Mouse (Mus musculus): ENCODE measurements around the gene 1500011B03Rik.
"Not testable (repeated sequence)": the region's sequence is repeated elsewhere in the genome, so short reads cannot be mapped to it uniquely, and the experiment has no call there.

Gene 1500011B03Rik

DNA sequence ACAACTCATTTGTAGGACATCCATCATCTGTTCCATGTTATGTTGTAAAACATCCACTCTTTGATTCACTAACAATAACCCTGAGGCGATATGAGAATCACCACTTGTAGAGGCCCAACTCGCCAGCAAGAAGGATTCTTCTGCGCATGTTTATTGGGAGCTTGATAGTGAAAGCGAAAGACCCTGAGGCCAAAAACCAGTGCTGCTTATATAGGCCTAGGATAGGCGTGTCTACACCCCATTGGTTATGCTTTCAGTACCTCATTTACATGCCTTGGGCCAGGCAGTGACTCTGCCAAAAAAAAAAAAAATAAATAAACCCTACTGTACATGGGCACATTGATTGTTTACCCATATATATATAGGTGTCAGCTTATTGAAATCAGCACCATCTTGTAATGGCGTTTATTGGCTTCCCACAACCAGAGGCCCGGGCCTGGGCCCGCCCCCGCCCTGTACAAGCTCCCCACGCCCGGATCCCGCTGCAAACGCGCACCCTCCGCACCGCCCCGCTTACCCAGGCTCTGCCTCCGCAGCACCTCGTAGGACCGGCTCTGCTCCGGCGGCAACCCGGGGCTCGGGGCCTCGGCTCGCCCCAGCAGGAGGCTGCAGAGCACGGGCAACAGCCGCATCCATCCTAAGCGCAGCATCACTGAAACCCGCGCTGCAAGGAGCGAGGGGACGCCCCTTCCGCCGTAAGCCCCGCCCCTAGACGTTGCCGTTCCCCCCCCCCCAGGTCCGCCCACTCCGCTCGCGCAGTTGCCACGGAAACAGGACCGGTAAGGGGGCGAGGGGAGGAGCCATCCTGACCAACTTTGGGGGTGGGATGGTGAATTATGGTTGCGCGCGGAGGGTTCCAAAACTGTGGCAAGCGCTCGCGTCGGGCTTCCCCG is at the start of gene 1500011B03Rik:
TSS of gene 1500011B03Rik (minus strand) at position 673 of the 893 bp plus-strand sequence.
- DNase-seq (ENCODE audit: low spot score), result peak; percentile 67

DNA sequence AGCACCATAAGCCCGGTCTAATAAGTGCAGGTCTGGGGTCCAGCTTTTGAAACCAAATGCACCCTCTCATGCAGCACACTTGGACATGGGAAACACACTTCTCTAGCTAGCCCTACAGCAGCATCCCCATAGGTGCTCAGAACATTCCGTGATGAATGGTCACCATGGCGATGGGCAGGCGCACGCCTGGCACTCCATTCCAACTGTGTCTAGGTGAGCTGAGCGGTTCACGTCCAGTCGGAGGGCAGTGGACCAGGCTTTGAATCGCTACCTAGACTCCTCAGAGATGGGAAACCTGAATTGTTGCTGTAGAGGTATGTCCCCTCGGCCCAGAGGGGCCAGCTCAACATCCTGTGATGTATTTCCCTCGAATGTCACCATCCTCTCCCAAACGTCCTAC is 42.0 kb upstream of the 1500011B03Rik start:
- DNase-seq (ENCODE audit: low spot score), result no peak

DNA sequence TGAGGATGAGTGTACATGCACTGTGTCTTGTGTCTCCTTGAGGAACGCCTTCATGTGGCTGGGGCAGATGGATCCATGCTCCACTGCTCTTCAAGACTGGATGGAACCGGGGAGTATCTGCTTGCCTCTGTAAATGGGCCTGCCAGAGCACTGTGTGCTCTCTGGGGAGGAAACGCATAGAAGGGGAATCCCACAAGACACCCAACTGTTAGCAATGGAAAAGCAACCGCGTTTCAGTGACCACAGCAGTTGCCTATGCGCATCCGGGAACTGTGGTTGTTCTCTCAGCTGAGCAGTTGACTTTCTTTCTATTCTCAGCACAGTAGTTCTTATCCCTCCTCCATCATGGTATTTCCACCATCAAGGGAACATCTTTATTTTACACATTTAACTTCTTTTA is 41.5 kb upstream of the 1500011B03Rik start:
- no peak for DNase-seq (ENCODE audit: low spot score)

DNA sequence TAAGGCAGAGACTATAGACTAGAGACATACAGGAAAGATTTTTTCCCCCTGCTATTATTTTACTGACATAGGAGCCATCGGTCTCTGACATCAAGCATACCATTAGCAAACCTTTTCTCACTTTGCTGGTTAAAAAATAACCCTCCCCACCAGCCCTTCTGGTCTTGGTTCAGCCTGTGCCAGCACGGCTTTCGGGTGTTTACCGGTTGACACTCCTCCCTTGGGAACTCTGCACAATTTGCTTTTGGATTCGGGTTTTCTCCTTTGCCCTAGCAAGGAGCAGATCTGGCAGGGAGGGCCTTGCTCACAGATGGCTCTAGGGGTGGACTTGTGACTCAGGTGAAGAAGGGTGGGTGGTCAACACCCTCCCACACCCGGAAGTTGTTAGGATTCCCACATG is 38.5 kb upstream of the 1500011B03Rik start:
- DNase-seq (ENCODE audit: low spot score), result no peak

DNA sequence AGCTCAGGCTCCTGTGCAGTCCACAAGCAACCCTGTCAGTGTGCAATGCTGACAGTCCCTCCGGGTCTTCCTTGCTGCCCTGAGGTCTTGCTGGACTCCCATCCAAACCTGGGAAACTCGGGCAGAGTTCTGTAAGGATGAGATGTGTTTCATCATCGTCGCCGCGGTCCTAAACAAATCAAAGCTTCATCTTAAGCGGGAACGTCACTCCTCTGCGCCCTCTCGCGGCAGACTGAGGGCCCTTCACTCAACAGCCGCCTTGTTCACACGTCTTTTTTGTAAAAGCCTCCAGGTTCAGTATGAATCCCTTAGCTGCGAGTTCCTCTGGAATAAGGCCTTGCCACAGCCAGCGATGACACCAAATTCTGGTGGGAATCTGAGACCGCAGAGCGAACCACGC is 36.0 kb upstream of the 1500011B03Rik start:
- DNase-seq (ENCODE audit: low spot score), result peak; percentile 73

DNA sequence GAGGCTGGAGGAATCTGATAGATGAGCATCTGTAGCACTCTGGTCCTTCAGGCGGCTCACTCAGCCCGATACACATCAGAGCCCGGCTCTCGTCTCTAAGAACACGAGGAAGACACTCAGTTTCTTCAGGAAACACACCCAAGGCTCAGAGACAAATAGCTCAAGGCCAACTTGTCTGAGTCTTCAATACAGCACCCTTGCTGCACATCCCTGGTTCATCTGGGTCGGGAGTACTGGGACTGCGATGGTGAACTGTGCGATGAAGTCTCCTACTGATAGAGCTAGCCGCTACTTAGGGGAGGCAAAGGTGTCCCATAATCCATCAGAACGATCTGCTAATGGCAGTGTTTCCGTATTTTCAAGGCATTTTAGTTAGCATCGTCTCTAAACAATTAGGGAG is 35.3 kb upstream of the 1500011B03Rik start, which contains the start of gene Gm9936:
TSS of gene Gm9936 (minus strand) at position 101 of the 400 bp plus-strand sequence.
- no peak for DNase-seq (ENCODE audit: low spot score)

DNA sequence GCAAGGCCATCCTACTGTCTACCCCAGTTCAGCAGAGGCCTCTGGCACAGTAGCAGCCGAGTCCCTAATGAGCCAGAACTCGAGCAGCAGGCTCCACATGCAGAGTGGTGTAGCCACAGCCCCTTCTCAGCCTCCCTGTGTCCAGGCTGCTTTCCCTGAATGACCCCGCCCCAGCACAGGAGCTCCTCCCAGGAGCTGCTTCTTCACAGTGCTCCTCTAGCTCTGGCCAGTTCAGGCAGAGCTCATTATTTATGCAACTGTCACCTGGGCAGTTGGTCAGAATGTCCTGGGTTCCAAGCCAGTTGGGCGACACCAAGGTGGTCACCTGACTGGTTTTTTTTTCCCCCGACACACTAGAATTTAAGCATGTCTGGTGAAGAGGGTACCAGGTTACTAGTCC is 30.1 kb upstream of the 1500011B03Rik start, which contains the start of gene 4930519G04Rik:
TSS of gene 4930519G04Rik (plus strand) at position 301 of the 400 bp plus-strand sequence.
- DNase-seq (ENCODE audit: low spot score), result not testable (repeated sequence)

DNA sequence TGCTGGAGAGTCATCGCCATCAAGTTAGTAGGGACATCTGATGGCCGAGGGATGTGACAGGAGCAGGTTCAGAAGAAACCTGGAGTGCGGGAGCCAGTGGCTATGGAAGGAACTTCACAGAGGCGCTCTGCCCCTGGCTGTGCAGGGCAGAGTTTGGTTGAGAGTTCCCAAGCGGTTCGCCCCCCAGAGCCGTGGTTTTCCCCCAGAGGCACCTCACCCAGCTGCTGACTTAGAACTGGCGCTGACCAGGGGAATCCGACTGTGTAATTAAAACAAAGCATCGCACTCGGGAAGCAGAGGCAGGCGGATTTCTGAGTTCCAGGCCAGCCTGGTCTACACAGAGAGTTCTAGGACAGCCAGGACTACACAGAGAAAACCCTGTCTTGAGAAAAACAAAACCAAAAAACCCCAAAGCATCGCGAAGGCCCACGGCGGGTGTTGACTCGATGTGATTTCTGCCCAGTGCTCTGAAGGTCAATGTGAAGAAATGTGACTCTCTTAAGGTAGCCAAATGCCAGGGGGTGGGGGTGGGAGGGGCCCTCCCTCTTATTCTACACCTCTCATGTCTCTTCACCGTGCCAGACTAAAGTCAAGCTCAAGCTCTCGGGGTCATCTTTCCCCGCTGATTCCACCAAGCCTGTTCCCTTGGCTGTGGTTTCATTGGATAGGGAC is 28.4 kb upstream of the 1500011B03Rik start:
- DNase-seq (ENCODE audit: low spot score), result no peak

DNA sequence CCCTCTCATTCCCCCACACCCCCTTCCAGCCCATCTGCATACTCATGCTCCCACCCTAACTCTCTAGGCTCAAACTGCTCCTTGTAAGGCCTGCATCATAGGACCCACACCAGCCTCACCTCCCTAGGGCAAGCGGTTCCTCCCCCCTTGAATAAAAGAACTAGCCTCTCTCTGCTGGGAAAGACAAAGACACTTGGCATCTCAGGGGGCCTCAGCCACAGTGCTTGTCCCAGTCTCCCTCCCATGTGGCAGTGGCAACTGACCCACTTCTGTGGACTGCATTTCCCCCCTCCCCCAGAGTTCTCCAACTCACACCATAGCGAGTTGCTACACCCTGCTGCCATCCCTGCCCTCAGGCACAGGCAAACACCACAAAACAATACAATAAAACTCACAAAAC is 21.1 kb upstream of the 1500011B03Rik start:
- DNase-seq (ENCODE audit: low spot score), result not testable (repeated sequence)

DNA sequence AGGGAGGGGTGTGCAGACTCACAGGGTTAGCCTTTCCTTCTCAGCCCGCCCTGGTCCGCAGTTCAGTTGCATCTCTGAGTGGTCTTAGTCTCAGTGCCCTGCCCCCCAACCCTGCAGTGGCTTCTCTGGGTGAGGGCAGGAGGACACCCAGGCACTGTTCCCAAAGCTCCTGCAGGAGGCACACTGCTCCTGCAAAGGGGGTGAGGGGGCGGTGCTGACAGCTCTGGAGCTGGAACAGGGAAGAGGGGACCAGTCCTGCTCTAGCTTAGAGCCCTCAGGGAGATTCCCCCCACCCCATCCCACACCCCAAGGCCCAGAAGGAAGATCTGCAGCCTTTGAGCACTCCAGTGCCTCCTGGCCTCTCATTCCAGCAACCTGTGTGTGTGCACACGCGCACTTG is 19.4 kb upstream of the 1500011B03Rik start:
- no peak for DNase-seq (ENCODE audit: low spot score)

DNA sequence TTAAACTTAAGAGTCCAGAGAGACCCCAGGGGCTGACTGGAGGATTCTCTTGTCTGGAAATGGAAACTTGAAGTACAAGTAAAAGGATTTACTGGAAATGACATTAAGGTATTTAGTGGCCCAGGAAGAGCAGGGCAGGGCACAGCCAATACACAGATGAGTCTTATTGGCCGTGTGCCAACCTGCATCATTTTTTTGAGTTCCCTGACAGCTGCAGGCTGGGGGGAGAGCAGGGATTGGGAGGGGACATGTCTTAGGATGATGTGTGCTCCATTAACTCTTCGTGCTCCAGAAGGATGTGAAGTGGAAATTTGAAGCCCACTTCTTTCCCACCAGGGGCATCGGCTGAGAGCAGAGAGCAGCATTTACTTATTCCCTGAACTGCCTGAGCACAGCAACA is 18.9 kb upstream of the 1500011B03Rik start:
- not testable (repeated sequence) for DNase-seq (ENCODE audit: low spot score)

DNA sequence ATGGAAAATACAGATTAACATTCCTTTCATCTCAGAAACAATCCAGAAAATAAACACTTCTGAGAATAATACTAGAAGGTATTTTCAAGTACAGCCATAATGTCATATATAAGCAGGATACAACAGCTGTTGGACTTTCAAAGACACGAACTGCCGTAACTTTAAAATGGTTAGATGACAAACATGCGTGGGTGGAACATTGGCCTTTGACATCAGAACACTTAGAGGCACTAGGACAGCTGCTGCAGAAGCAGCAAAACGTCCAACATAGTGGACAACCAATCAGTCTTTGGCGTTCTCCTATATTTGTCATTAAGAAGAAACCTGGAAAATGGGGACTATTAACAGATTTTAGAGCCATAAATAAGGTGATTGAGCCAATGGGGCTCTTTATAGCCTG is 17.2 kb upstream of the 1500011B03Rik start:
- DNase-seq (ENCODE audit: low spot score), result not testable (repeated sequence)

DNA sequence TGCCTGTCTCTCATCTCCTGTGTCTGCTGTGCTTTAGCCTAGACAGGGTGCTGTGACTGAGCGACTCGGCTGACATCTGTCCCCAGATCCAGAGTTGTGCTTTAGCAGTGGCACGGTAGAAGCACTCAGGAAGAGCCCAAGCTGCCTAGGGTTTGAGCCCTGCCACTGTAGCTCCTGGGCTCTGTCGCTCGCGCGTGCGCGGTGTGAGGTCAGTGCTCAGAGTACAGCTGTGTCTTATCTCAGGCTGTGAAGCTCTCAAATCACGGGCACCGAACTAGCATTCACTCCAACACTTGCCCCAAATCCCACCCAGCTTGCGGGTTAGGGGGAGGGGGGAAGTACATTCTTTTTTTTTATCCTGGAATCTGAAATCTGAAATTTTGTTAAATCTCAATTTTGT is 13.6 kb upstream of the 1500011B03Rik start:
- no peak for DNase-seq (ENCODE audit: low spot score)

DNA sequence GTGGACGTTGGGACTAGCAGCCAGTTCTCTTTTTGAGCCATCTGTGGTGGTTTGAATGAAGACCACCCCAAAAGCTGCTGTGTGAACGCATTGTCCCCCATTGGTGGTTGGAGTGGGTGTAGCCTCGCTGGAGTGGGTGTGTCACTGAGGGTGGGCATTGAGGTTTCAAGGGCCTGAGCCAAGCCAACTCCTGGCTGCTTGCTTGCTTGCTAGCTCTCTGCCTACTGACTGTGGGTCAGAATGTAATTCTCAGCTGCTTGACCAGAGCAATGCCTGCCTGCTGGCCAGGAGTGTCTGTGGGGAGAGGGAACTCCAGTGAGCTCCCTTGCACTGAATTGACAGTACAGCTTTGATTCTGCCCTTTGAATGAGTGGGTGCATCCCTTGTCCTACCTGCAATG is 6.5 kb upstream of the 1500011B03Rik start:
- DNase-seq (ENCODE audit: low spot score), result no peak

DNA sequence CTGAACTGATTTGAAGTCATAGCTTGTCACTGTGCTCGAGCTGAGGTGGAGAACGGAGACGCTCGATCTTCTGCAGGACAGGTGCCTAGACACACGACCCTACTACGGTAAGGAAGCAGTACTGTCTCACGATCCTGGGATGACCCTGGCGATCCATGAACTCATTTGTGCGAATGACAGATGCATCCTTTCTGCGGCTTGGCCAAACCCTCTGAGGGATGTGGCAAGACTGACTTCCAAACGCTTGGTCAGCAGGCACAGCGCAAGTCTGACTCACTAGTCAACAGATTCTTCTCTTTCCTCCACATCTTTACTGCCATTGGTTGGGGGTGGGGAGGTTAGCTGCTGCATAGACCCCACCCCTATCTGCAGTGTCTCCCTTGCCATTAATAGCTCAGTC is 4.2 kb upstream of the 1500011B03Rik start:
- DNase-seq (ENCODE audit: low spot score), result no peak

DNA sequence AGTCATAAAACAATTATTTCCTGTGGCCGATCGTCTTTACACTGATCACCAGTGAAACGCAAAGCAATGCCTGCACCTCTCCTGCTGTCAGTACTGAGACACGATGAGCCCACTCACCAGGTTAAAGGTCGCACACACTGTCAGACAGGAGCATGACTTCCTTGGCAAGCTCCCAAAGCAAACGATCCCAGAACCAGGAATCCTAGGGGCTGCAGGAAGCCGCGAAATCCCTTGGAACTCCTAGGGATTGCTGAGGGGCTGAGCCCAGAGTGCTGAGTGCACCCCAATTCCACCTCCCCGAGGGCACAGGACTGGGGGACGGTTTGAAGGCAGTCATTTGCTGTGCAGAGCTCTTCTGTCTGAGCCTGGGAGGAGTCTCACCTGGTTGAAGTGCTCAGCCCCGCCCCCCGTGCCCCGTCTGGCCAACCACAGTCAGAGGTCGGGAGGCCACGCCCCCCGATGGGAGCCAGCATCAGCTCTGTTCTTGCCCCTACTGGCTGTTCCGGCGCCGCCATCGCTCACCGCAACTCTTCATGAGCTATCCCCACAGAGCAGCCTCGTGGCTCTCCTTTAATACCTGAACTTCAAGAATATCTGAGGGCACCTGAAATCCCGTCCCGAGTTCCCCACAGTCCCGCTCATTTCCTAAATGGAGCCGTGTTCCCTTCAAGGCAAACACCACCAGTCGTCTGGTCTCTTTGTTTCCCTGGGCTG is 2.9 kb upstream of the 1500011B03Rik start:
- peak; percentile 64 for DNase-seq (ENCODE audit: low spot score)

DNA sequence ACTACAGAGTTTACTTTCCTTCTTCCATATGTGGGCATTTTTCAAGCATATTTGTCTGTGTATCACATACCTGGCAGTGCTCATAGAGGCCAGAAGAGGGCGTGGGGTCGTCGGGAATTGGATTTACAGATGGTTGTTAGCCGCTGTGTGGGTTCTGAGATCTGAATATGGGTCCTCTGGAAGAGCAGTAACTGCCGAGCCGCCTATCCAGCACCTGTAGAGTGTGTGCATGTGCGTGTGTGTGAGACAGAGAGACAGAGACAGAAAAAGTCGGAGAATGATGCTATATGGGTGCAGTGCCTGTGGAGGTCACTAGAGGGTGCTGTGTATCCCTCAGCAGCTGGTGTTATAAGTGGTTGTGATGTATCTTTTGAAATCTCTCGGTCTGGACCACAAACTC is 929 bp upstream of the 1500011B03Rik start:
- DNase-seq (ENCODE audit: low spot score), result no peak

DNA sequence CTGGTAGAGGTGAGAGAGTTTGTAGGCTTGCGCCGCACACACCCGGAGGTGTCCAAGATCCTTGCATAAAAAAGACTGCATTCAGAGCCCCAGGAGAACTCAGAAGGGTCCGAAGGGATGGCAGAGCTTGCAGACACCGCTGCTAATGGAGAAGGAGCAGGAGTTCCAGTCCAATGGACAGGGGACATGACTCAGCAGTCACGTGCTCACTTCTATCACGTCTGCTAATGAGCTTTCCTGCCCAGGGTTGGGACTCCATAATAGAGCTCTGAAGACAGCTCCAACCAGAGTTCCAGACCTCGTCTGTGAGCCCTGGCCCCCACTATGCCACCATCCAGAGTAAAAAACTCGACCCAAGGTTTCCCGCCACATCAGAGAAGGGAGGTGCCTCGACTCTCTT is 5.1 kb downstream of the 1500011B03Rik start:
- DNase-seq (ENCODE audit: low spot score), result no peak

DNA sequence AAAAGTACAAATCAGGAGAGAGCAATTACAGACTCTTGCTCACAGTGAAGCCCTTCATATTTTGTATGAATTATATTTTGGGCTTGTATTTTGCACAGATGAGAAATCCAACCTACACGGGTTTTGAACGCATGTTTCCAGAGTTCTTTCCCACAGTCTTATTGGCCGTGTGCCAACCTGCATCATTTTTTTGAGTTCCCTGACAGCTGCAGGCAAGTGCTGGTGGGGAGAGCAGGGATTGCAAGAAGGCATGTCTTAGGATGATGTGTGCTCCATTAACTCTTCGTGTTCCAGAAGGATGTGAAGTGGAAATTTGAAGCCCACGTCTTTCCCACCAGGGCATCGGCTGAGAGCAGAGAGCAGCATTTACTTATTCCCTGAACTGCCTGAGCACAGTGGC is 6.7 kb downstream of the 1500011B03Rik start:
- no peak for DNase-seq (ENCODE audit: low spot score)

DNA sequence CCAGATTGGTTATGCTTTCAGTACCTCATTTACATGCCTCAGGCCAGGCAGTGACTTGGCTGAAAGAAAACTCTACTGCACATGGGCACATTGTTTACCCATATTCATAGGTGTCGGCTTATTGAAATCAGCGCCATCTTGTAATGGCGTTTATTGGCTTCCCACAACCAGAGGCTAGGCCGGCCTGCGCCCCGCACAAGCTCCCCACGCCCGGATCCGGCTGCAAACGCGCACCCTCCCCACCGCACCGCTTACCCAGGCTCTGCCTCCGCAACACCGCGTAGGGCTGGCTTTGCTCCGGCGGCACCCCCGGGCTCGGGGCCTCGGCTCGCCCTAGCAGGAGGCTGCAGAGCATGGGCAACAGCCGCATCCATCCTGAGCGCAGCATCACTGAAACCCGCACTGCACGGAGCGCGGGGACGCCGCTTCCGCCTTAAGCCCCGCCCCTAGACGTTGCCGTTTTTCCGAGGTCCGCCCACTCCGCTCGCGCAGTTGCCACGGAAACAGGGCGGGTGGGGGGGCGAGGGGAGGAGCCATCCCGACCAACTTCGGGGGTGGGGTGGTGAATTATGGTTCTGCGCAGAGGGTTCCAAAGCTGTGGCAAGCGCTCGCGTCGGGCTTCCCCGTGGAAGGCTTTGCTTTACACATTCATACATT is 9.6 kb downstream of the 1500011B03Rik start:
- DNase-seq (ENCODE audit: low spot score), result peak; percentile 80

DNA sequence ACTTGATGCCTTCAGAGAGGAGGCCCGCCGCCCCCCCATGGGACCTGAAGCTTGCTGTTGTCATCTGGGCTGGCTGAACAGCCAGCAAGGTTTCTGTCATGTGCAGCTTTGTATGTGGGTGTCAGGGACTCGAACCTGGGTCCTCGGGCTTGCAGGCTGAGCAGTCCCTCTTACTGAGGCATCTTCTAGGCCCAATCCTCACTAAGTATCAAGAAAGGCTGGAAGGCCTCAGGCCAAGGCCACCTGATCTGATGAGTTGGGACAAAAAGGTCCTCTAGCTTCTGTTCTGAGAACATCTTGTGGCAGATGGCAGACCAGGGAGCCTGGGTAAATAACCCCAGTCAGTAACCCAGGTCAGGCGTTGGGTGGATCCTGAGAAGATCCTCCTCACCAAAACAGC is 13.4 kb downstream of the 1500011B03Rik start:
- no peak for DNase-seq (ENCODE audit: low spot score)

DNA sequence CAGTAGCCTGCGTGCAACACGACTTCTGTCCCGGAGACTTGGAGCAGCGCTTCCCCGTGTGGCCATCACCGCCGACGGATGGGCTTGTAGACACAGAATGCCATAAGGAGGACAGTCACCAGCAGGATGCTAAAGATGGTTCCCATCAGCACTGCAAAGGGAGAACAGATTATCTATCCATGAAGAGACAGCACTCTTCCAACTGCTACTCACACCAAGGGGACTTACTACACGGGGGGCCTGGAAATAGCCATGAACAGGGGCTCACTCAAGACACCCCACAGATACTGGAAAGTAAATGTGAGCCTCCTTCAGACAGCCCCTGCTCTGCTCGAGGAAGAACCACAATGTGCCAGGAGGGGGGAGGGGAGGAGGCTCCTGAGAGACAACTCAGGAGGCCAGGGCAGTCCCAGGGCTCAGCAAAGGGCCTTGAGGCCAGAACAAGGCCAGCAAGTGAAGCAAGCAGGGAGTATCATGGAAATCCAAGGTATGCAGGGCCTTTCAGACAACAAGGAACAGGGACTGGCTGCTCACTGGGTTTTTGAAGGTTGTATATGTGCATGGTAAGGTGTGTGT is 14.0 kb downstream of the 1500011B03Rik start:
- no peak for DNase-seq (ENCODE audit: low spot score)
